26 mouse cellular contexts compared by ENCODE assay signal in the genomic region with DNA sequence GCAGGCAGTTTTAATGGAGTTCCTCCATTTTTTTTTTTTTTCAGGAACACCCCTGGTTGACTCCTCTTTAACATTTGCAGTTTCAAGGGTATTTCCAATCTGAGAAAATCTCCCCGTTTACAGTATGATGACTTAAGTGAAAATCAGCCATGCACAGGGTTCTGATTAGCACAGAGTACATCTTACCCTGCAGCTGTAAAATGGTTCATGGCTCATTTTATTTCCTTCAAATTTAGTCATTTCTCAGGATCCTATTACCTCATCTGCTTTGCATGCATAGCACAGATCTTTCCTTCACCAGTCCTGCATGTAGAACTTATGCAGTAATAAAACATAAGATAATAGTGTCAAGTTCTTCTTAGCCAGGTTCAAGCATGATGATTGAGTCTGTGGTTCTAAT.
DNase-seq lines count a peak whose midpoint lies in the region; ATAC-seq and TF ChIP-seq lines count a peak whose summit lies in the region.
"Had no signal": no experiment of that assay in that cellular context is flagged by ENCODE, and none has a peak within 500 bp of the region (broad histone marks: within the 10 kb centered on the region; RNA-seq: fewer than 3 reads in every experiment).

No protein-coding gene starts in this region.

- 35% methylated on average over 1 of the region's 1 CpGs for WGBS in limb, embryonic 13.5 days
- WGBS in limb, embryonic 10.5 days = 79% methylated on average over 1 of the region's 1 CpGs
- 67% methylated on average over 1 of the region's 1 CpGs for WGBS in neural tube, embryonic 14.5 days

- no peaks in the 10 kb centered on the region for H3K27me3 ChIP-seq in limb, embryonic 13.5 days
- H3K27me3 ChIP-seq in limb, embryonic 10.5 days (ENCODE audit: low read depth, poor library complexity, severe bottlenecking) = no peaks in the 10 kb centered on the region
- no peaks in the 10 kb centered on the region for H3K27me3 ChIP-seq in Patski
- no peaks in the 10 kb centered on the region for H3K27me3 ChIP-seq in neural tube, embryonic 14.5 days (ENCODE audit: control insufficient read depth, insufficient read depth, low read length)
- H3K27me3 ChIP-seq: CH12.LX; embryonic facial prominence, embryonic 15.5 days; forebrain, embryonic 13.5 days had no signal

- H3K4me2 ChIP-seq in limb, embryonic 13.5 days (replicated peaks) = no peak overlapping the region
- H3K4me2 ChIP-seq in neural tube, embryonic 14.5 days (ENCODE audit: low read depth, low read length) = no peak overlapping the region
- H3K4me2 ChIP-seq: embryonic facial prominence, embryonic 15.5 days; forebrain, embryonic 13.5 days; heart, embryonic 11.5 days; lung, embryonic 14.5 days had no signal

- no peak for TF ChIP-seq CTCF in Patski (IDR thresholded peaks at IDR 0.05)

- in situ Hi-C loops in Patski (cut with MboI; ENCODE audit: low pct_unique_long_range_greater_than_20kb) = loop anchor here (10.0 kb wide), 3 partner anchors 121 to 311 kb away; no protein-coding TSS in a partner anchor

- no peaks in the 10 kb centered on the region for H3K36me3 ChIP-seq in limb, embryonic 13.5 days
- no peaks in the 10 kb centered on the region for H3K36me3 ChIP-seq in limb, embryonic 10.5 days
- no peaks in the 10 kb centered on the region for H3K36me3 ChIP-seq in neural tube, embryonic 14.5 days (ENCODE audit: control insufficient read depth, insufficient read depth, low read length)
- H3K36me3 ChIP-seq: embryonic facial prominence, embryonic 15.5 days had no signal

- H3K27ac ChIP-seq in limb, embryonic 13.5 days = no peak overlapping the region
- H3K27ac ChIP-seq in limb, embryonic 10.5 days = no peak overlapping the region
- no peak overlapping the region for H3K27ac ChIP-seq in neural tube, embryonic 14.5 days (ENCODE audit: low read depth, low read length)
- H3K27ac ChIP-seq: embryonic facial prominence, embryonic 15.5 days; forebrain, embryonic 13.5 days; gastrocnemius, adult 2 months; liver, embryonic 14.5 days had no signal

- no peak for DNase-seq in limb, embryonic 10.5 days (ENCODE audit: low spot score)
- DNase-seq in 3T3-L1 (ENCODE audit: low read depth, low spot score) (peak; percentile 63), Patski (ENCODE audit: low read depth, low spot score) (peak; percentile 86)
- no peak for DNase-seq in frontal cortex, postnatal 25 days (ENCODE audit: low spot score in 2 of 2)
- DNase-seq: adrenal gland, adult 8-10 months; cerebellum, adult 8-10 months; cerebellum, postnatal 25 days; gastrocnemius, adult 2 months; gastrocnemius, postnatal 36 days; heart, adult 18-20 months; heart, postnatal 36 days; kidney, adult 9 months; kidney, postnatal 10 days; layer of hippocampus, postnatal 36 days; left cerebral cortex, postnatal 4 days; liver; lung, embryonic 14.5 days; lung, postnatal 14 days had no signal

- POLR2A ChIA-PET in Patski (lab: Charles Lee) = interaction anchor here (1.0 to 1.3 kb wide), 2 partner anchors 60 to 333 kb away, joined by 4 read pairs; no protein-coding TSS in a partner anchor

- peaks cover 5% of the 10 kb centered on the region; the same call in 1 of the 2 replicates for H3K4me1 ChIP-seq in limb, embryonic 13.5 days
- no peaks in the 10 kb centered on the region for H3K4me1 ChIP-seq in limb, embryonic 10.5 days
- H3K4me1 ChIP-seq in neural tube, embryonic 14.5 days (ENCODE audit: control insufficient read depth, insufficient read depth, low read length) = no peaks in the 10 kb centered on the region
- H3K4me1 ChIP-seq: embryonic facial prominence, embryonic 15.5 days; forebrain, embryonic 13.5 days had no signal

- no peak overlapping the region for H3K9ac ChIP-seq in limb, embryonic 13.5 days
- no peak overlapping the region for H3K9ac ChIP-seq in neural tube, embryonic 14.5 days (replicated peaks; ENCODE audit: low read depth, low read length)
- H3K9ac ChIP-seq: embryonic facial prominence, embryonic 15.5 days; forebrain, embryonic 13.5 days; liver, embryonic 14.5 days; lung, embryonic 14.5 days had no signal

- H3K4me3 ChIP-seq in limb, embryonic 13.5 days = no peak overlapping the region
- H3K4me3 ChIP-seq in limb, embryonic 10.5 days = no peak overlapping the region
- H3K4me3 ChIP-seq in neural tube, embryonic 14.5 days (ENCODE audit: low read depth, low read length) = no peak overlapping the region
- H3K4me3 ChIP-seq: embryonic facial prominence, embryonic 15.5 days; forebrain, embryonic 13.5 days; gastrocnemius, adult 2 months had no signal

- CTCF ChIA-PET in Patski (lab: Charles Lee) = interaction anchor here (1.0 to 1.7 kb wide), 2 partner anchors 9 to 14 kb away, joined by 3 to 5 read pairs; no protein-coding TSS in a partner anchor

- H3K9me3 ChIP-seq in limb, embryonic 13.5 days = no peaks in the 10 kb centered on the region
- H3K9me3 ChIP-seq in limb, embryonic 10.5 days (replicated peaks) = no peaks in the 10 kb centered on the region
- H3K9me3 ChIP-seq in neural tube, embryonic 14.5 days (ENCODE audit: control insufficient read depth, low read length) = no peaks in the 10 kb centered on the region
- H3K9me3 ChIP-seq: embryonic facial prominence, embryonic 15.5 days; forebrain, embryonic 13.5 days had no signal

- ATAC-seq in limb, embryonic 13.5 days (ENCODE audit: low FRiP score, low read depth) = peak; percentile 78; the same call in 1 of the 2 replicates
- peak; percentile 95 for ATAC-seq in Patski
- peak; percentile 78 for ATAC-seq in neural tube, embryonic 14.5 days (ENCODE audit: low read depth)
- ATAC-seq: forebrain, embryonic 13.5 days; intestine, postnatal 0 days had no signal

Comparison
In these comparisons a context has a peak if more than half of its experiments do, and no peak if none do; other contexts are left out.
1. DNase-seq: peak in 3T3-L1 (single experiment) and Patski (single experiment); none in limb, embryonic 10.5 days (single experiment) and frontal cortex, postnatal 25 days (0 of 2).
2. Peak in every context shown above with its lines, with median percentiles within 50 percentile points of each other: ATAC-seq.